Mouse (Mus musculus) ovary, postnatal 36 days (tissue): ENCODE measurements at regions not wholly inside any gene's neighbourhood (a gene's known extent, or its start where the extent isn't known, plus 50 kb on each side); places are given as distances from the start of the nearest gene placed in this dataset.
"Not testable (repeated sequence)": the region's sequence is repeated elsewhere in the genome, so short reads cannot be mapped to it uniquely, and the experiment has no call there.

Source experiments
- DNase-seq: peaks from one replicate; pipeline ENCODE4 v3.0.0; 2022; ENCODE audit warnings: low spot score, mixed read lengths

- DNase-seq, result no peak
These were observed 54.7 kb downstream of the Cryaa start for GRCm38 (mm10) chr17:31732176-31732880.

DNA sequence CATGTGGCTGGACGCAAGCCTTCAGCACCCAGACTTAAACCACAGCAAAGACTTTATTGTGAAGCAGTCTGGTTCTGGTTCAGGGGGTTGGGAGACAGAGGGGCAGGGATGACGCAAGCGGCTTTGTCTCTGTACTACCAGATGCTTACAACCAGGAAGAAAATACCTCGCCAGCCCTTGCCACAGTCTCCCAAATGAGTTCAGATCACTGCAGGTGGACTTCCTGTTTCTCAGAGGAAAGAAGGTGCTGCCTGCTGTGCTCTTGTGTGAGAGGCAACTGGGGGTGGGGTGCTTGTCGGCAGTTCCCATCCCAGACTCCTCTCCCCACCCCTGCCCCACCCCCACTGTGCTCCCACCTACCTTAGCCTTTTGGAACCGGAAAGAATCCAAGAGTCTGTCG is 56.9 kb downstream of the Cryaa start:
- no peak for DNase-seq

- DNase-seq, result no peak
These were observed 59.1 kb downstream of the Cryaa start for GRCm38 (mm10) chr17:31736716-31737115.

GRCm38 (mm10) chr17:31738249-31738648 is 60.6 kb downstream of the Cryaa start:
- DNase-seq, result no peak

GRCm38 (mm10) chr17:31739586-31739985 is 62.0 kb downstream of the Cryaa start:
- no peak for DNase-seq

- no peak for DNase-seq
These were observed 62.5 kb downstream of the Cryaa start for GRCm38 (mm10) chr17:31740059-31740458.

- DNase-seq, result no peak
These were observed 66.0 kb downstream of the Cryaa start for GRCm38 (mm10) chr17:31743656-31744055.

DNA sequence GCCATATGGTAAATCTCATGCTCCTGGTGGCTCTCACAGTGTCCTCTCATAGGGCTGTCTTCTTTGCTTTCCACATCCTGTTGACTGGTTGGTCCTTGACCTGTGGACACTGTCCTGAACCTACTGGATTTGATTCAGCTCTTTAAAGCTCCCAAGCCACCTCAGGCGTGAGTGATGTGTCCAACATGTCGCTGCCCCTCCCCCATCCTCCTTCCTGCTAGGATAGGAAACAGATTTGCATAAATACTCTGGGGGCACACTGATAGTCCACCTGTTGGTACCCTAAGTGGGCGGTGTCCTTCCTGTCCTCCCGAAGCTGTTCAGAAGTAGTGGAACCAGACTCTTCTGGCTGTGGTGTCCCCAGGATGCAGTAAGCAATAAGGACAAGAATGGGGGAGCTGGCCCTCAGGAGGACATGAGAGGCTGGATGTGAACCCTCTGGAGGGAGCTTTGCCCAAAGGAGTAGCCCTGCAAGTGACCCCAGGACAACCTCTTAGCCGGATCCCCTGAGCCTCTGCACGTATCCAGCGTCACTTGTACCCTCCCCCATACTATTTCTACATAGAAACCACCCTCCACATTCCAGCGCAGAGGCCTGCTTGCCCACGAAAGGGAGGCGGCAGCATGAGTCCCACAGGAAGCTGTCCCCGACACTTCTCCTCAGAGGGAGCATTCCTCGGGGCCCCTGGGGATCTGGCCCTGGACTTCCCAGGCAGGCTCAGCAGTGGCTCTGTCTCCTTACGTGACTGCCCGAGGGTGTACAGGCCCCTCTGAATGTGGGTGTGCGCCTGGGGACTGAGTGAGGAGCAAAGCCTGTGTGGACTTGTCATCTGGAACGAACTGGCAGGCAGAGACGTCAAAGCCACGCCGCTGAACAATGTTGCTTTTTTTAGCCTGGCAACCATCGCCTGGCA is 68.8 kb downstream of the Cryaa start:
- DNase-seq, result no peak

GRCm38 (mm10) chr17:31747563-31747962 is 70.0 kb downstream of the Cryaa start:
- no peak for DNase-seq

GRCm38 (mm10) chr17:31748158-31748557 is 70.6 kb downstream of the Cryaa start:
- no peak for DNase-seq

DNA sequence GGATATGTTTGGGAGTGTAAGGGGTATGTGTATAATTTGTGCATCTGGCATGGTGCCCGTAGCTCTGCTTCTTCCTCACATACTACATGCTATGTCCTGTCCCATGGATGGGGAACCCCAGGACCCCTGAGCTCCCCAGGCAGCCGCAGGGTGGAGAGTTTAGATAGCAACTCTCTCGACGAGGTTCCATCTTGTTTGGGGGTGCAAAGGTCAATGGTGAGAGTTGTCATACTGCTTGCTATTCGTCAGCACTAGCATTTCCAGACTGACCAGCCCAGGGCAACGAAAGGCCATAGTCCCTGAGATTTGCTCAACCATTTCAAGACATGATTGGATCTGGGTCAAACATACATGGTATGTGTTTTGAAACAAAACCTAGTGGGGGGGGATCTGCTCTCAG is 71.4 kb downstream of the Cryaa start:
- DNase-seq, result no peak

DNA sequence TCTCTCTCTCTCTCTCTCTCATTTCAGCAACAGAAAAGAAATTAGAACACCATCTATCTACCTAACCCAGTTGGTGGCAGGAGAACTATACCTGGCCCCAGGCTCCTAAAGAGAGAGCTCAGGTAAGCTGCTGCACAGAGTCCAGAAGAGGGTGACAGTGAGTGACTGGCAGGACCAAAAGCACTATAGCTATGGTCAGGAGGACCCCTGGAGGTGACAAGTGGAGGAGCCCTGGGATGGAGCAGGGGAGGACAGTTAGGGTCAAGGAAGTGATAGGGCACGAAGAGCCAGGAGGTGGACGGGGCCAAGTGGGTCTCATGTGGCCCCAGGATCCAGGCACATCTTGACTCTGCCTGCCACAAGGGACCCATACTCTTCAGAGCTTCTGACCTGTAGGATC is 73.7 kb downstream of the Cryaa start:
- no peak for DNase-seq

DNA sequence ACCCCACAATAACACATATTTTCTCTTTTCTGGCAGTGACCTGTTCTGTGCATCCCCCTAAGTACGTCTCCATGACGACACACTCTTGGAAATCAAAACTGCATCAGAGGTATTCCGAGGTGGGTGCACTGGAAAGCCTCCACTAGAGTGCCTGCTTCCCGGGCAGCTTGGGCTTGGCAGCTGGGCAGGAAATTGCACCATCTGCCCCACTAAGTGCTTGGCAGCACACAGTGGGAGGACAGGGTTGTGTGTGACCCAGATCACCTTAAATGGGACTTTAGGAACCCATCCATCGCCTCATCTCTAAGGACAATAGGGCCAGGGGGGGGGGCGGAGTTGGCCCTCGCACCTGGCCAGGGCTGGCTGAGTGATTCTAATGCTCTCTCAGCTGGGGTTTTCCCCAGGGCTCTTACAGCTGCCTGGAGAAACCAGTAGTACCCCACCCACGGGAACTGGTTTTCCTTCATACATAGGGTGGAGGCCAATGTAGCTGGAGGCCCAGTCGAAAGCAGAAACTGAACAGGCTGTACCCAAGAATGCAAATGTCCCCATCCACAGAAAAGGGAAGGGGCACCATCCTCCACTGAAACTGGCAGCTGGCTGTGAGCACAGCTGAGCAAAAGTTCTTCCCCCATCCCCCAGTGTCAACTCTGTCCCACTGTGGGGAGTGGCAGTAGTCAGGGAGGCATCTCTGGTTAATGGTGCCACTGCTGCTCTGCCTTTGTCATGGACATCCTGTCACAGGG is 75.7 kb downstream of the Cryaa start:
- DNase-seq, result no peak

DNA sequence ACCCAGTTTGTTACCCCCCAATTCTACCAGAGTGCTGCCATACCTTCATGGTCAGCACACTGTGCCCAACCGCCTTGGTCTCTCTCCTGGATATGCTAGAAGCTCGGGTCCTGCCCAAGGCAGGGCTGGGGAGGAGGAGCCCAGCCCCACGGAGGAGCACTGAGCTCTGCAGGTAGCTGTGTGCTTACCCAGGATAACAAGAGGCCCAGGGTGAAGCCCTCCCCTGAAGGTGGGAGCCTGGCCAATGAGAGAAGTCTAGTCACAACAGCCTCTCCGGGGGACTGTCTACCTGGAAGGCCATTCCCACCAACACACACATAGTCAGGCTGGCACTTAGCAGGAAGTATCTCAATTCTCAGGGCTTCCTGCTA is 76.2 kb downstream of the Cryaa start:
- no peak for DNase-seq

- no peak for DNase-seq
These were observed 82.9 kb downstream of the Cryaa start for GRCm38 (mm10) chr17:31760465-31760864.

DNA sequence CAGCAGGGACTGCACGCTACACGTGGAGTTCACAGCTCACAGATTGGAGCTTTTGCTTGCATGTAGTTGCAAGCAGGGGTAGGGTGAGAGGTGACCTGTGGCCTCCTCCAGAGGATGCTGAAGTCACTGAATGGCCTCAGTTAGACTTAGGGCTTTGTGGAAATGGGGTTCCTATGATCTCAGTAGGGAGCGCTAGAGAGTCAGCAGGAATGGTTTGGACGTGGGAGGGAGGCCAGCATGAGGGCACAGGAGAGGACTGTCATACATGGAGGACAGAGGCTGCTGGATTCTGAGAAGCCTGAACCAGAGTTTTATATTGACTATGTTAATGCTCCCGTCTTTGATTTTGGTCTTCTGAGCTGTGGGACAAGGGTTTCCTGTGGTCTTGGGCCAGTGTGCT is 85.5 kb downstream of the Cryaa start:
- no peak for DNase-seq

GRCm38 (mm10) chr17:31766779-31767697 is 88.6 kb downstream of the Sik1 start:
- DNase-seq, result peak; percentile 70

DNA sequence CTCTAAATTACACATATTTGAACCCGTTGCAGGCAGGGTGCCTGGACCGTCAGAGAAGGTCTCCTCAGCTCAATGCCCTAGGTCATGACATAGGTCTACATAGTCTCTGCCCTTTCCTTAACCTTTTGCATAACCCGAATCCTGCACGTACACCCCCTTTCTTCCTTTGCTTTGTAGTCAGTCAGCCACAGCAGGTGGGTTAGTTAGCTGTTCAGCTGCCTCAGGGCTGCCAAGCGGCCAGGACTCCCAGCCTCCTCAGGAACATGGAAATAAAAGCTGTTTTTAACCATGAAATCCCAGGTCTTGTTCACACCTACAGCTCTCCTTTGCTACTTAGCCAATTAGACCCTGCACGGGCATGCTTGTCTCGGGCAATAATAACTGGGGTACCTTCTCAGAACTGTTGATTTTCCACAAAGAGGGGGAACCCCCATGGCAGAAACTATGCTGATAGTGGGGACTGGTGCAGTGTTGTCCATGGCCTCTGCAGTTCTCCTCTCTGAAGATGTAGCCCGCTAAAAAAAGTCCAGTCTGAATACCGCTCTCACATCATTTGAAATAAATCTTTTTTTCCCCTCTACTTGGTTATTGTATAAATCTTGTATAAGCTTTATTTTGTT is 83.3 kb downstream of the Sik1 start:
- DNase-seq, result no peak

DNA sequence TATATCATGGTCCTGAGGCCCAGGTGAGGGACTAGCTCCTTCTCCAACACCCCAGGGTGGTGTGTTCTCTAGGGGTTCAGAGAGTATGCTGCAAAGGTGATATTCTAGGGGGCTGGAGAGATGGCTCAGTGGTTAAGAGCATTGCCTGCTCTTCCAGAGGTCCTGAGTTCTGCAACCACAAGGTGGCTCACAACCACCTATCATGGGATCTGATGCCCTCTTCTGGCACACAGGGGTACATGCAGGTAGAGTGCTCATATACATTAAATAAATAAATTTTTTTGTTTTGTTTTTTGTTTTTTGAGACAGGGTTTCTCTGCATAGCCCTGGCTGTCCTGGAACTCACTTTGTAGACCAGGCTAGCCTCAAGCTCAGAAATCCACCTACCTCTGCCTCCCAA is 81.7 kb downstream of the Sik1 start:
- DNase-seq, result not testable (repeated sequence)

- no peak for DNase-seq
These were observed 80.6 kb downstream of the Sik1 start for GRCm38 (mm10) chr17:31775037-31775436.

DNA sequence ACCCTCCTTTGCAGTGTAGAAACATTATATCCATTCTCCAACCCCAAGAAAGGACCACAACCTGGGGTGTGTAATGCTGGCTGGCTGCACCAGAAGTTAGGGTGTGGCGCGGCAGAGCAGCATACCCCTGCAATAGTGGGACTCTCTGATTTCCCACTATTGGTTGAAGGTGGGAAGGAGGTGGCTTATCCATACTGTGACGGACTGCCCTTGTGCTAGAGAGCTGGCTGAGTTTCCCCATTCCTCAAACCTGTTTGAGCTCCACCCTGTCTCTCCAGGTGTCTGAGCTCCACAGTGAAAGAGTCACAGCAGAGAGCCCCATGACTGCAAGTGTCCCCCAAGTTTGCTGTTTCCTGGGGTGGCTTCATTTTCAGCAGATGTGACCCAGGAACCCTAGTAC is 79.6 kb downstream of the Sik1 start:
- no peak for DNase-seq
